Mouse (Mus musculus): ENCODE results near the gene Nos1ap. TPM values are rescaled to one million over a fixed set of nuclear protein-coding genes. Genes with fewer than 3 reads are reported as not detected.

The Nos1ap gene
- total and polyA plus RNA-seq, 2 experiments from 2014 or later = 18.4 to 24.0 TPM

DNA sequence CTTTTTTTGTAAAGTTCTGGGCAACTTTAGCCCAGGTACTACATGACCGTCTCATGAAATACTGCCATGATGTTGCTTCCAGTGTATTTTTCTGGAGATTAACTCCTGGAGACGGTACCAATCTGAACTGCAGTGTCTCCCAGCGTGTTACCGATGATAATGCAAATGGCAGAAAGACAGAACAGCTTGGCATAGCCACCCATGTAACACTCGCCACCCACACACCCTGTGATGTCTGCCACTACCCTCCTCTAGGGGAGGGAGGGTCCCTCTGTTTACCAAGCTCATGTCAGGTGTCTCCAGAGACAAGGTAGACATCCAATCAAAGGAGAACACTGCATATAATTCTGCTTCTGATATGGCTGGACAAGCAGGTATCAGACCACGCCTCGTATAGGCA lies 70.0 kb downstream of the Nos1ap start:
- Histone ChIP-seq H3K36me3 (ENCODE audit: insufficient read depth, low read length) (no peaks in the 10 kb centered on the region), H3K9me3 (ENCODE audit: low read length) (no peaks in the 10 kb centered on the region), H3K9ac (replicated peaks; ENCODE audit: low read length, poor library complexity, severe bottlenecking) (no peak overlapping the region), H3K27me3 (ENCODE audit: insufficient read depth, low read length) (no peaks in the 10 kb centered on the region), H3K4me2 (ENCODE audit: low read depth, low read length, poor library complexity, severe bottlenecking) (no peak overlapping the region), H3K4me3 (ENCODE audit: low read depth, low read length) (no peak overlapping the region), H3K27ac (ENCODE audit: low read depth, low read length) (no peak overlapping the region), H3K4me1 (ENCODE audit: insufficient read depth, low read length) (0 out of 2 replicates have a peak, but pooled peaks cover 5% of the 10 kb centered on the region)
- no peak for TF ChIP-seq CTCF (IDR thresholded peaks at IDR 0.05)
- DNase-seq (ENCODE audit: low spot score) (no peak), ATAC-seq (ENCODE audit: low FRiP score) (no peak)
- WGBS = 97% methylated on average over 7 of the region's 7 CpGs

DNA sequence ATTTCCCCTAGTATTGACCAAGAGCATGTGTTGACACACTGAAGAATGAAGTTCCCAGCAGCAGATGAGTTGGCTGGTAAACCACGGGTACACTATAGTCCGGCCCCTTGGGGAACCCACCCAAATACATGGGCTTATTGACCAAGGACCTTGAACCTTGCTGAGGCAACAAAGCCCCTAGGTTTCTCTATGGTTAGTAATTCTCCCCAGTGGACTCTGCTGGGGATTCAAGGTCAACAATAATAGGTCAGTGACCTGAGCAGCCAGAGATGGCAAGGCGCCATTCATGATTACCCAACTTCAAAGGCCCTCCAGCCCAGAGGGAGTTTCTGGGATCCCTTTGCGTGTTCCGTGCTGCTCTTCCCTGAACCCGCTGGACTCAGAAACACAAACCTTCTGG lies 73.5 kb downstream of the Nos1ap start:
- no peaks in the 10 kb centered on the region for H3K9me3 ChIP-seq (ENCODE audit: low read length)
- no peak for TF ChIP-seq CTCF (IDR thresholded peaks at IDR 0.05)
- H3K4me3 ChIP-seq (ENCODE audit: low read depth, low read length) = no peak overlapping the region
- no peak overlapping the region for H3K9ac ChIP-seq (replicated peaks; ENCODE audit: low read length, poor library complexity, severe bottlenecking)
- H3K27ac ChIP-seq (ENCODE audit: low read depth, low read length) = no peak overlapping the region
- no peaks in the 10 kb centered on the region for H3K27me3 ChIP-seq (ENCODE audit: insufficient read depth, low read length)
- no peak for DNase-seq (ENCODE audit: low spot score)
- 84% methylated on average over 6 of the region's 6 CpGs for WGBS
- ATAC-seq (ENCODE audit: low FRiP score) = no peak
- no peak overlapping the region for H3K4me2 ChIP-seq (ENCODE audit: low read depth, low read length, poor library complexity, severe bottlenecking)
- 0 out of 2 replicates have a peak, but pooled peaks cover 3% of the 10 kb centered on the region for H3K4me1 ChIP-seq (ENCODE audit: insufficient read depth, low read length)
- H3K36me3 ChIP-seq (ENCODE audit: insufficient read depth, low read length) = no peaks in the 10 kb centered on the region

DNA sequence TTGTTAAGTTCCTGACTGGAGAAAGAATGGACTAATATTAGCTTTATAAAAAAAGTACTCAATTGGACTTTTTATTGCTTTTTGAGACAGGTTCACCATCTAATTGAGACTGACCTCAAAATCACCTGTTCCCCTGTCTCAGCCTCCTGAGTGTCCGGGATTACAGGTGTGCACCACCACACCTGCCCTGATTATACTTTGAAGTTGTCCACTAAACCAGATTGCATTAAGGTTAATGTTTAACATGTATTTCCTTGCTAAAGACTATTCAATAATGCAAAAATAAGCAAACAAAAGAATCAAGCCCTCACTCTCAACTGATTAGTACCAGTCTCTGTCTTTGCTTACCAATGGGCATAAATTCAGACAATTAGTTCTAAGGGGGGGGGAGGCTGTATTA lies 74.2 kb downstream of the Nos1ap start:
- no peak overlapping the region for H3K4me2 ChIP-seq (ENCODE audit: low read depth, low read length, poor library complexity, severe bottlenecking)
- TF ChIP-seq CTCF (IDR thresholded peaks at IDR 0.05) = no peak
- H3K4me1 ChIP-seq (ENCODE audit: insufficient read depth, low read length) = 0 out of 2 replicates have a peak, but pooled peaks cover 3% of the 10 kb centered on the region
- ATAC-seq (ENCODE audit: low FRiP score) (no peak), DNase-seq (ENCODE audit: low spot score) (no peak)
- no peak overlapping the region for H3K9ac ChIP-seq (replicated peaks; ENCODE audit: low read length, poor library complexity, severe bottlenecking)
- H3K4me3 ChIP-seq (ENCODE audit: low read depth, low read length) = no peak overlapping the region
- no peak overlapping the region for H3K27ac ChIP-seq (ENCODE audit: low read depth, low read length)
- WGBS = 97% methylated on average over 1 of the region's 1 CpGs
- H3K36me3 ChIP-seq (ENCODE audit: insufficient read depth, low read length) = no peaks in the 10 kb centered on the region
- H3K9me3 ChIP-seq (ENCODE audit: low read length) = no peaks in the 10 kb centered on the region
- H3K27me3 ChIP-seq (ENCODE audit: insufficient read depth, low read length) = no peaks in the 10 kb centered on the region

DNA sequence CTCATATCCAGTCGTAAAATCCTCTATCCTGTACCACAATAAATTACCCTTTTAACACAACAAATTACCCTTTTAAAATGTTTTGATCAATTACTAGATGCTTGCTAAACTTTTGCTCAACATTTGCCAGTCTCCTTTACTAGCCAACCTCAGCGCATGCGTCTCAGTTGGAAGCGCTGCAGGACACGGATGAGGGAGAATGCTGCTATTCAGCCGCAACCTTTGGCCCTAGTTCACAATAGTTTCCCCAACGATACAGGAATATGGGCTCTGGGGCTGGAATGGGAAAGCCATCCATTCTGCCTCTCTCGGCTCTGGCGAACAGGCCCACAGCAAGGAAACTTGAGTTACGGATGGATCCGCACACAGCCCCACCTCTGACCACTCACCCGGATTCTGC lies 75.4 kb downstream of the Nos1ap start:
- H3K27me3 ChIP-seq (ENCODE audit: insufficient read depth, low read length) = no peaks in the 10 kb centered on the region
- H3K4me3 ChIP-seq (ENCODE audit: low read depth, low read length) = no peak overlapping the region
- DNase-seq (ENCODE audit: low spot score) (no peak), ATAC-seq (ENCODE audit: low FRiP score) (no peak)
- H3K9ac ChIP-seq (replicated peaks; ENCODE audit: low read length, poor library complexity, severe bottlenecking) = no peak overlapping the region
- no peak overlapping the region for H3K27ac ChIP-seq (ENCODE audit: low read depth, low read length)
- TF ChIP-seq CTCF (IDR thresholded peaks at IDR 0.05) = no peak
- 0 out of 2 replicates have a peak, but pooled peaks cover 3% of the 10 kb centered on the region for H3K4me1 ChIP-seq (ENCODE audit: insufficient read depth, low read length)
- no peaks in the 10 kb centered on the region for H3K9me3 ChIP-seq (ENCODE audit: low read length)
- WGBS = 67% methylated on average over 12 of the region's 12 CpGs
- H3K4me2 ChIP-seq (ENCODE audit: low read depth, low read length, poor library complexity, severe bottlenecking) = no peak overlapping the region
- H3K36me3 ChIP-seq (ENCODE audit: insufficient read depth, low read length) = no peaks in the 10 kb centered on the region

DNA sequence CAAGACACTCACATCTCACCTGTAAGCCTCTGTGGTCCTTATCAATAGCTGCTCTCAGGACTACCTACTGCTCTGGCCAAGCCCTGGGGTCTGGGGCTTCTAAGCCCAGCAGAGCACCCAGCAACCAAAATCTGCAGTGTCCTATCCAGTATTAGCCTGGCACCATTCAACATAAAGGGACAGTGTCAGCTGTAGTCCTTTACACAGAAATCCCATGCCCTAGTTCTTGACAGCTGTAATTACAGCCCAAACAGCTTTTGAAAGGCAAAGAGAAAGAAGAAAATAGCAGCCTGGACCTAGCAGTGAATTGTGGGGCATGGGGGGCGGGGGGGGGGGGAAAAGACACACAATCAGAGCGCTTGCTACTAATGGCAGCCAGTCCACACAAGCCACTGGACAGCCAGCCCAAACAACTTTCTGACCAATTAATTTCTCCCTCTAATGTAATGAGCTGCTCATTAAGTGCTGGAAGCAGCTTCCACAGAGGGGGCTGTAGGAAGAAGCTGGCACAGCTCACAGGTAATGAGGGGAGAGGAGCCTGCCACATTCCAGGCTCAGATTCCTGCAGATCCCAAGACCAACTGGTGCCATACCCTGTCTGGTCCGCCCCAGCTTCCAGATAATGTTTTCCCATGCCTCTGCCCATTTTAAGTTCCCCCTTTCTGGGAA lies 77.1 kb downstream of the Nos1ap start:
- Histone ChIP-seq H3K4me1 (ENCODE audit: insufficient read depth, low read length) (0 out of 2 replicates have a peak, but pooled peaks cover 3% of the 10 kb centered on the region), H3K4me3 (ENCODE audit: low read depth, low read length) (no peak overlapping the region), H3K36me3 (ENCODE audit: insufficient read depth, low read length) (no peaks in the 10 kb centered on the region), H3K9me3 (ENCODE audit: low read length) (no peaks in the 10 kb centered on the region), H3K27ac (ENCODE audit: low read depth, low read length) (no peak overlapping the region), H3K27me3 (ENCODE audit: insufficient read depth, low read length) (no peaks in the 10 kb centered on the region), H3K4me2 (ENCODE audit: low read depth, low read length, poor library complexity, severe bottlenecking) (no peak overlapping the region), H3K9ac (replicated peaks; ENCODE audit: low read length, poor library complexity, severe bottlenecking) (no peak overlapping the region)
- ATAC-seq (ENCODE audit: low FRiP score) (no peak), DNase-seq (ENCODE audit: low spot score) (peak; percentile 37)
- 63% methylated on average over 2 of the region's 3 CpGs for WGBS
- TF ChIP-seq CTCF (IDR thresholded peaks at IDR 0.05) = no peak

DNA sequence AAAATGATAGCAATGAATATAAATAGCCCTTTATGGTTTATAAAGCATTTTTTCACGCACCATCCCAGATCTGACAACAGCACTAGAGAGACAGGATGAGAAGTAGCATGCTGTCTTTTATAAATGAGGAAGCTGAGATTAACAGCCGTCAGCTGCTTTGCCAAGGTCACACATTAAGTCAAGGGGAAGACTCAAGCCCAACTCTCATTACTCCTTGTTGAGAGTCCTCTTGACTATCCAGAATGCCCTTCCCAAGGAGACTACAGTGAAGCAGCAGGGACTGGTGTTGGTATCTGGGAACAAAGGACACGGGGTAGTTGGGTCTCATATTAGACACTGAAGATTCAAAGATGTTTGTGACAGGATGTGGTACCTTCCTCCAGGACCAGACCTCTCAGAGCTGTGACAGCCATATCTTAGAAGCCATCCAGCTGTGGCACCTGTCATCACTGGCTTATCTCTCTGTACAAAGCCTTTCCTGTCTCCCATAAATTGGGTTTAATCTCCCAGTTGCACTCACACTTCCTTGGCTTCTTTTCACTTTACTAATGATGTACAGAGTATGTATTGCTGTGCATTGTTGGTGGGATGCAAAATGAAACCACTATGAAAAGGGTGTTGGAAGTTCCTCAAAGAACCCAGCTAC lies 78.9 kb downstream of the Nos1ap start:
- no peak for TF ChIP-seq CTCF (IDR thresholded peaks at IDR 0.05)
- H3K36me3 ChIP-seq (ENCODE audit: insufficient read depth, low read length) = no peaks in the 10 kb centered on the region
- H3K27ac ChIP-seq (ENCODE audit: low read depth, low read length) = 0 out of 2 replicates have a peak overlapping the region, but pooled peaks have one; percentile 1
- ATAC-seq (ENCODE audit: low FRiP score) = no peak
- H3K4me3 ChIP-seq (ENCODE audit: low read depth, low read length) = no peak overlapping the region
- H3K27me3 ChIP-seq (ENCODE audit: insufficient read depth, low read length) = no peaks in the 10 kb centered on the region
- H3K4me1 ChIP-seq (ENCODE audit: insufficient read depth, low read length) = 0 out of 2 replicates have a peak, but pooled peaks cover 3% of the 10 kb centered on the region
- no peak for DNase-seq (ENCODE audit: low spot score)
- 58% methylated on average over 3 of the region's 3 CpGs for WGBS
- H3K9ac ChIP-seq (replicated peaks; ENCODE audit: low read length, poor library complexity, severe bottlenecking) = no peak overlapping the region
- H3K4me2 ChIP-seq (ENCODE audit: low read depth, low read length, poor library complexity, severe bottlenecking) = no peak overlapping the region
- H3K9me3 ChIP-seq (ENCODE audit: low read length) = no peaks in the 10 kb centered on the region
